Mouse (Mus musculus) Muller cell, postnatal 12 days (primary cell): Measurements from ENCODE around the gene Traf3ip3.
A peak's percentile ranks its signal among the peaks of the same experiment; 100 is the strongest.

Experiments used
- DNase-seq: peaks from one replicate; pipeline ENCODE4 v3.0.0-alpha.2; 2015; ENCODE audit errors: inconsistent ontology term

Gene Traf3ip3

GRCm38 (mm10) chr1:193207503-193207902 is 6.0 kb upstream of the Traf3ip3 start, which contains the start of gene Lamb3:
Lamb3 (plus strand) TSS chr1:193207699.
- no peak for DNase-seq

- no peak for DNase-seq
Measured at GRCm38 (mm10) chr1:193205431-193205830, 3.9 kb upstream of the Traf3ip3 start.

- no peak for DNase-seq
Measured at GRCm38 (mm10) chr1:193203821-193204220, 2.3 kb upstream of the Traf3ip3 start.

GRCm38 (mm10) chr1:193200640-193201382 is 692 bp downstream of the Traf3ip3 start:
- no peak for DNase-seq

- no peak for DNase-seq
Measured at GRCm38 (mm10) chr1:193198312-193198711, 3.2 kb downstream of the Traf3ip3 start.

GRCm38 (mm10) chr1:193197494-193198205 is 3.9 kb downstream of the Traf3ip3 start:
- DNase-seq: no peak

GRCm38 (mm10) chr1:193195169-193195810 is 6.2 kb downstream of the Traf3ip3 start:
- DNase-seq: no peak

GRCm38 (mm10) chr1:193194416-193195140 is 6.9 kb downstream of the Traf3ip3 start:
- no peak for DNase-seq

- DNase-seq: no peak
Measured at GRCm38 (mm10) chr1:193191675-193192283, 9.7 kb downstream of the Traf3ip3 start.

GRCm38 (mm10) chr1:193189771-193190170 is 11.7 kb downstream of the Traf3ip3 start:
- no peak for DNase-seq

- peak; percentile 63 for DNase-seq
Measured at GRCm38 (mm10) chr1:193189151-193189621, 12.3 kb downstream of the Traf3ip3 start.

GRCm38 (mm10) chr1:193188257-193188656 is 13.2 kb downstream of the Traf3ip3 start:
- DNase-seq: no peak

GRCm38 (mm10) chr1:193181104-193181503 is 20.4 kb downstream of the Traf3ip3 start:
- no peak for DNase-seq

GRCm38 (mm10) chr1:193174143-193174733 is 27.3 kb downstream of the Traf3ip3 start:
- DNase-seq: no peak

GRCm38 (mm10) chr1:193173810-193174129 is 27.7 kb downstream of the Traf3ip3 start:
- DNase-seq: no peak

- DNase-seq: peak; percentile 97
Measured at GRCm38 (mm10) chr1:193172991-193173809, 28.3 kb downstream of the Traf3ip3 start.

- no peak for DNase-seq
Measured at GRCm38 (mm10) chr1:193169856-193170255, 31.6 kb downstream of the Traf3ip3 start.

GRCm38 (mm10) chr1:193169228-193169627 is 32.3 kb downstream of the Traf3ip3 start:
- no peak for DNase-seq

GRCm38 (mm10) chr1:193167746-193168145 is 33.8 kb downstream of the Traf3ip3 start, which contains the start of gene A130010J15Rik:
A130010J15Rik (plus strand) TSS chr1:193168046.
- no peak for DNase-seq
